Mouse (Mus musculus) heart, adult 9 months (tissue): ENCODE measurements at regions not wholly inside any gene's neighbourhood (a gene's known extent, or its start where the extent isn't known, plus 50 kb on each side); places are given as distances from the start of the nearest gene placed in this dataset.
A peak's percentile ranks its signal among the peaks of the same experiment; 100 is the strongest.

Source experiments
- DNase-seq, 2 experiments: peaks; one replicate each; pipeline ENCODE4 v3.0.0; 2022; ENCODE audit warnings: low spot score in 2 of 2

DNA sequence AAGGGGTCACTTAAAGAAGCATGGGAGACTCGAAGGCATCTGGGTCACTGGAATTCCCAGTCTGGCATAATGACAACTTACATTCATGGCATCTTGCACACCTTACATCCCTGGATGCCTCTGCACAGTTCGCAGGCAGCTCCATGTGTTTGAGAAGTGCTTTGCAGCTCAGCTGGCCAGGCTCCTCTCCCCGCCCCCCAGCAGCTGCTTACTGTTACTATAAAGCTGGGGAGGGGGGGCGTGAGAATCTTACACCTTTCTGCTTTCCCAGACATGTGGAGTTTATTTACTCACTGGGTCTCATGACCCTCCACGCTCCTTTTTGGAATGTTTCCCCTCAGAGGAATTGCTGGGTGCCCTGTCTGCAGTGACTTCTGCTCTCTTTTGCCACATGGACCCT is 299.4 kb downstream of the Gadd45g start:
- DNase-seq: no peak

DNA sequence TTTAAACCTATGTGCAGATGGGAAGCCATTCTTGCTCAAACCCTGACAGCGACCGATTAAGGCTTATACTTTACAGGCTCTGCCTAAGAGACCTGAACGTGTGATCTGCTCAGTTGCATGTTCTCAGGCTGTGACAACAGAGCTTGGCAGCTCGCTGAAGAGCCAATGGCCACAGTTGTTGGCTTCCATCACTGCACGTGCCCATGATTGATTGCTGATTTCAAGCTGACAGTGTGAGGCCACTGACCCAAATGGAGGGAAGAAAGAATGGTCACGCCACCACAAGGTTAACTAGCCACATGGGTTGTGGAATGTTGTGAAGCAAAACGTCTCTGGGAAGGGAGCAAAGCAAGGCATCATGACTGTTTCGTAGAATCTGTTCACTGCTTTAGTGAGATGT is 303.8 kb downstream of the Gadd45g start:
- no peak for DNase-seq

DNA sequence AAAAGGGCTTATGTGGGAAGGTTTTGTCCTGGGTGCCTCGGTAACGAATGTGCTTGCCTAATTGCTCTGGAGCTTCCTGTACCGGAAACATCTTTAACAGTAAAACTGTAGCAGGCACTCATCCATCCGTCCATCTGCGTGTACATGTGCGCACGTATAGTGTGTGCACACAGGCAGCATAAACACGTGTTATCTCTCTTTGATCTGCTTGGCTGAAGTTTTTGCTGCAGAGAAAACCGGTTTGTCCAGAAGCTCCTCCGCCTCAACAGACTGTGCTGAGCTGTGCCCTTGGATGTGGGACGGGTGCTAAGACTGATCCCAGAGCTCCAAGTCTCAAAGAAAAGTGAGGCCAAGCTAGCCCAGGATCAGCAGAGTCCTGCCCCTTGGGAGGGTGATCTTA is 305.3 kb downstream of the Gadd45g start:
- no peak for DNase-seq

DNA sequence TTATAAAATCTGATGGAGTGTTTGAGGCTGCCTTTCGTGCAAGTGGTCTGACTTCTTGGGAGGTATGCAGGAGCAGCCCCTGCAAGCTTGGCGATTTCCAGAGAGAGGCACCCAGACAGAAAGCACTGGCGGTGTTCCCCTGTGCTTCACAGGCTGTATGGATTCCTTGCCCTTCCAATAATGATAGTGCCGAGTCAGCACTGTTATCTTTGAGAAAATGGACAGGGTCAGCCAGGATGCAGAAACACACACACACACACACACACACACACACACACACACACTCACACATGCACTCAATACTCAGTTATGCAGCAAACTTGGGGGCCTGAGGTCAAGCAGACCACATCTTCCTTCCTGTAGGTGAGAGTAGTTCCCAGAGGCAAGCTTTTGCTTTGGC is 305.7 kb downstream of the Gadd45g start:
- DNase-seq: no peak

DNA sequence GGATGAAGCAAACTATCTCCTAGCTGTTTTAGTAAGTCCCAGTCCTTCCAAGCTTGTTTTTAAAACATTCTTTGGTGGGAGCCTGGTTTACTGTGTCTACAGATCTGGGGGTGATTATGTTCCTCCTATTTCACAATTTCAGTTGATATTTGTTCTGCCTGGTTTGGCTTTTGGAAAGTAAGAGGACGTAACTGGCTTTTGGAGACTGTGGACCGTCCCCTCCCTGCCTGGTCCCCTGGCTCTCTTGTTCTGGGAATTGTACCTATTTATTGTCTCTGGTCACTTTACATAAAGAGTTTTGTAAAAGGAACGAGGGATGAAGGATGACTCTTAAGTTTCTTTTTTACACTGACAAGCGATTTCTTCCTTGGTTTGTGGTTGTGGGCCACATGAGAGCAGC is 306.6 kb downstream of the Gadd45g start:
- DNase-seq: no peak

DNA sequence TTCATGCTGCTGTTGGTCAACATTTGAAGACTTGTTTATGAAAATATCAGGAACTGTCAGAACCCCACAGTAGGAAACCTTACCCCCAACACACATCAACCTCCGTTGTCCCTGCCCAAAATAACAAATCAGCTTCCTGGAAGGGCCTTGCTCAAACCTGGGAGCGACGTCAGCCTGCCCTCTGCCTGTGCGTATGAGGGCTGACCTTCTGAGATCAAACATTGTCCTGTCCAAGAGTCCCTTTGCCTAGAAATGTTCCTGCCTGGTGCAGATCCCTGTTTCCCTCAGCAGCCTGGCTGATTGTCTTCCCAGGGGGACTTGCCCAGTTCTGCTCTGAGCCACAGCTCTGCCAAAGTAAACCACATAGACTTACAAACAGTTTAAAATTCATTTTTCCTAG is 307.1 kb downstream of the Gadd45g start:
- peak; percentile 23 to 30 for DNase-seq

DNA sequence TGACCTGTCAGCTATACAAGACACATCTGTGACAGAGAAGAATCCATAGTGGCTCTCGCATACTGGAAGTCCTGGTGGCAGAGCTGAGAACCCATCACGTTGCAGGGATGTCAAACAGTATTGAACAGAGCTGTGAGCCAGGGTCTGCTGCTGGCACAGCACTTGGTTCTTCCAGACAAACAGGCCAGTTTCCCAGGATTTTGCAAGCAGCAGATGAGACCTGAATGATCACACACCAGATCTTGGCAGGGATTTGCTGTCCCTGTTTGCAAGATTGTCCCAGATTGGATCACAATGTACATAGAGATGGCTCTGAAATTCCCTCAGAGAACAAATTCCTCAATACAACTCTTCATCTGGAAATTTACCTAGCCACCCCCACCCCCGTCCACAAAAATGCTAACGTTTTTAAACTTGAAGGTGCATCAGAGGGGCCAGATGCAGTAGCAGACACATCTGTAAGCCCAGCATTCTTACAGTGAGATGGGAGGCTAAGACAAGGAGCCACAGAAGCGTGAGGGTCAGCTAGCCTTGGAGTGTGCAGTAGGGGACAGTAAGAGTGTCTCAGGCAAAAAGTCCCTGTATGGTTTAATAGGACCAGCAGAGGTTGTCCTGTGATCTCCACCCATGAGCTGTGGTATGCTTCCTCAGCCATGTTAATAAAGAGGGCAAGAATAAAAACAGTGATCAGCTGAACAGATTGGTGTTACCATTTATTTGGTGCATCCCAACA is 307.8 kb downstream of the Gadd45g start:
- DNase-seq: no peak

DNA sequence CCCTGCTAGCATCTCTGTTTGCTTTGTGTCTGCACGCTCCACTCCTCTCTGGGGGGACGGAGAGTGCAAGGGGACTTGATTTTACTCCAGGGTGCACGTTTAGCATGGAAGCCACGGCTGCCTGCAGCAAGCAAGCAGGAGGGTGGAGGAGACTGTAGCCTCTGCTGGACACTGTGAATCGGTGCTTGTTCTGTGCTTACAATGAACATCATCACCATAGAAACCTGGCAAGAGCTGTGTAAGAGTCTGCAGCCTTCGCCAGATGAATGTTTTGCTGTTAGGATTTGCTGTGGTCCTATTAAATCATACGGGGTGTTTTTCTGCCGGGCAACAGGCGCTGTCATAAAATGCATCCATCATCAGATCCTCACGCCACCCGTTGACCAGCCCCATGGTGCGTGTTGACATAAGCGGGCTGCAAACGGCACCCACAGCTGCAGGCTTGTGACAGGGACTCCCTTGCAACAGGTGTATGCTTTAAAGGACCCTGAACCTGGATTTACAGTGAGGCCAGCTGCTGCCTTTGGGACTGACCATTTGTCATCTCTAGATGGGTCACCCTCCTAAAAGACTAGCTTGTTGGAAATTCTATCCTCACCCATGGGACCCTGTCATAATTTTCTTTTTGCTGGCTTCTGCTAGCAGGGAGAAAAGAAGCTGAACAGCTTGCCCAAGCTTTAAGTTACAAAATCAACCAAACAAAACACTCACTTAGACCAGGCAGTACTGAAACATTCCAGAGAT is 308.5 kb downstream of the Gadd45g start:
- DNase-seq: no peak

DNA sequence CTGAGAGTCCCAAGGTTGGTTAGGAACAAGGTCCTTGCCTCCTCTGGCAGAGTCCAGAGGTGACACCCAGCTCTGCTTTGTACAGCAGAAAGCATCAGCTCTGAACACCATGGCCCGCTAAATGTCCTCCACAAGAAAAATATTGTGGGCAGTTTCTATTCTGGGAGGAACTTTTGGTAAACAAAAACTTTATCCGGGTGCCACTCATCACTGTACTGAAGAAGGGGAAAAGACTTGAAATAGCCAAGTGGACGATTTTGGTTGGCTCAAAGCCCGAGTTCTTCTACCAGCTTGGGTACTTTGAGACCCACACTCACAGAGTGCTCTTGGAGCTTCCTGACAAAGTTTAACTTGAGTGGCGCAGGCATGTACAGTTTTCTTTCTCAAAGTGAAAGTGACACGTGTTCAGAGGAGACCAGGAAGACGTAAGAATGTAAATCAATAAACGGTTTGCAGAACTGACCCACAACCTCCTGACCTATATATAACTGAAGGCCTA is 309.2 kb downstream of the Gadd45g start:
- DNase-seq: no peak

DNA sequence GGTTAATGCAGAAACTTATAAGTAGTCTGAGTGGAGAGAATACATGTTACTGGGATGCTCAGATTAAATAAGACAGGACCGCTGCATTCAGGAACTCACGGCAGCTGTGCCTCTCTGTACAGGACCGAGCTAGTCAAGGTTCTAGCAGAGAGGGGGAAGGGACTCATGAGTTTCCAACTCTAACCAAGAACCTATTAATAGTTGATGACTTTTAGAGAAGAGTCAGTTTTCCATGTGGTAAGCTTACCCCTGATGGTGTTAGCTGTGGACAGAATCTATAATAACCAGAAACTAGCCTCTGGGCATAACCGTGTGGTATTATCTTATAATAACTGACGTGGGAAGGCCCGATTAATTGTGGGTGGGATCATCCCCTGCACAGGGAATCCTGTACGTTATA is 316.2 kb downstream of the Gadd45g start:
- DNase-seq: no peak

DNA sequence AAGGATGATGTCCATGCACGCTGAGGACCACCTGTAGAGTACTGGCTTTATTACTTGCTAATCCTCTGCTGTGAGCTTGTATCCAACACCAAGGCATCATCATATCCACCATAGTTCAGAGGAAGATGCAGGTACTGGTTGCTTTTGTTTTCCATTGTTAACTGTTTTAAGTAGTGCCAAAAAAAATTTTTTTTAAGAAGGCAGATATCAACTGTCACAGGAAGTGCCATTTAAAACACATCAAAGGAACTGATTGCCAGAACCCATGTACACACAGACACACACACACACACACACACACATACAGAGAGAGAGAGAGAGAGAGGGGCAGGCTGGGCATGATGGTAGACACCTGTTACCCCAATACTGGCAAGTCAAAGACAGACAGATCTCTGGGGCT is 319.1 kb downstream of the Gadd45g start:
- DNase-seq: no peak

DNA sequence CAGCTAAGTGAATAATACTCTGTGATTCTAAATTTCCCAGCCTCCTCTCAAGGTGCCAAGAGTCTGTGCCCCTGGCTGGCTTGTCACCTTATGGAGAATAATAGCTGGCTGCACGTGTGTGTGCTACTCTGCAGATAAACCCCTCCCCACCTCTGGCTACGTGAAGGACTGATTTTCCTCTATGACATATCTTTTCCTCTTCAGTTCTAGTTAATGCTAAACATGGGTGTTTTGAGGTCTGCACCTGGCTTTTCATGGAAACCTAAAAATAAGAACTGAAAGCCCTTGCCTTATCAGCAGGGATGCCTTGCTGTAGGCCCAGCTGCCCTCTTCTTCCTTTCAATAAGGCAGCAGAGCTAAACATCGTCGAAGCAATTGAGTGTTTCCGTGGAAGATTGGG is 321.5 kb downstream of the Gadd45g start:
- DNase-seq: no peak

DNA sequence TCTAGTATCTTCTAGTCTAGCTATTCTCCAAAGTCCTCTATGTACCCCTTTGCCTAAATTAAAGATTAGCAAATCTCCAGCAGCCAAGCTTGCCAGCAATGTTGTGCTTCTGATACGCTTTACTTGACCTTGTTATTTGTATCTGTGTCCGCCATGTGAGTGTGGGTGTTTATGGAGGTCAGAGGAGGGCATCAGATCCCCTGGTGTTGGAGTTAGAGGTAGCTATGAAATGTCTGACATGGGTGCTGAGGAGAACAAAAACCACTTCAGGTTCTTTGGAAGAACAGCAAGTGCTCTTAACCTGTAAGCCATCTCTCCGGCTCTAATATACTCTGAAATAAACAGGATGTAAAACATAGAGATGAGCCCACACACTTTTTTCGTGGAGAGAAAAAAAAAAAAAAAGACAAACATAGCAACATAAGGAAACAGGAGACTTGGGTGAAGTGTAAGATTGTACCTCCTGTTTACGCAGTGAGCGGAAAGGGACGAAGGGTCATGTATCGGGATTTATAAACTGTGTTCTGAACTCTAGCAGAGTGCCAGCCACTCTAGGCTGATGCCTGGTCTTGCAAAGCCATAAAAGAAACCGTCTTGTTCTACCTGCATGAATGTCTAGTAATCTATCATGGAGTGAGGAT is 326.3 kb downstream of the Gadd45g start:
- no peak for DNase-seq

DNA sequence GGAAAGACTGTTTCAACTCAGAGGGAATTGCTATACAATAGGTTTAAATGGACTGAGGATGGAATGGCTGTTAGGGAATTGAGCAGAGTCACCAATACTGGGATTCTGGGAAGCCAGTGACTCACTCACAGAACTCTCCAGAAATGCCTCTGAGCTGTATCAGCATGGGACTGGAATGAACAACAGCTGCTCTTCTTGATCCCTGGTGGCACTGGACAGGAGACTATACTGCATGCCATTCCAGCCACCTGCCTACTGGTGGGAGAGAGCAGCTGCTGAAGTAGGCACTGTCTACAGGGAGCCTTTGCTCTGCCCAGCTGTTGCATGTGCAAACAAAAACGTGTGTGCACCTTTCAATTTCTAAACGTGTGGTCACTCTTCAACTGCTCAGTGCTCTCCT is 329.2 kb downstream of the Gadd45g start:
- DNase-seq: no peak

DNA sequence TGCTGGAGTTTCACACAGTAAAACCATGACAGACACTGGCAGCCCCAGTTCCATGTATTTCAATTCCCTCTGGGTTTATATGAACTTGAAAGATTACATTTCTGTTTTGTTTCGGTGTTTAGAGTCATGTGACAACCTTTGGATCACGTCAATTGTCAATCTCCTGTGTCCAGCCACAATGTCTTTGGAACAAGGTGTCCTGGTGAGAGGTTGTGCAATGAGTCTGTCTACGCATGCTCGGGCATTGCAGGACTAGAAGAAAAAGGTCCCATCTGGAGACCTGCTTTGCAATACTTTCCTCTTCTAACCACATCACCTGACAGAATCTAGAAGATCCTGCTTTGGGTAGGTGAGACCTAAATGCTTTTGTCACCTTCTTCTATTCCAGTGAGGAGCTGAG is 333.5 kb downstream of the Gadd45g start:
- DNase-seq: no peak

DNA sequence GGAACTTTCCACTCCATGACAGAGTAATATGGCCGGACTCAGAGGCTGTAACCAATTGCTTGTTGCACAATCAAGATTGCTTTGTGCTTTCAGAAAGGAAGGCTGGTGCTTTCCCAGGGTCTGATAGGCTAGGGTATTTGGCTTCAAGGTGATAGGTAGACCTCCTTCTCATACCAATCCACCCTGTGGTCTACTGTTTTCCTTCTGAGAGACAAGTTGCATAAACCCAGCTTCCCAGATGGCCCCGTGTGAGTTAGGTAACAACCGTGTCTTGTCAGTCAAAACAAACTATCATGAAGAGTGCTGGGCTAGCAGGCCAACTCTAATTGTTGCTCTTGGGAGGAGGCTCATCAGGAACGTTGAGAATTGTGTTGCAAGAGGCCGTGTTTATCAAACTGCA is 337.2 kb downstream of the Gadd45g start:
- DNase-seq: no peak

DNA sequence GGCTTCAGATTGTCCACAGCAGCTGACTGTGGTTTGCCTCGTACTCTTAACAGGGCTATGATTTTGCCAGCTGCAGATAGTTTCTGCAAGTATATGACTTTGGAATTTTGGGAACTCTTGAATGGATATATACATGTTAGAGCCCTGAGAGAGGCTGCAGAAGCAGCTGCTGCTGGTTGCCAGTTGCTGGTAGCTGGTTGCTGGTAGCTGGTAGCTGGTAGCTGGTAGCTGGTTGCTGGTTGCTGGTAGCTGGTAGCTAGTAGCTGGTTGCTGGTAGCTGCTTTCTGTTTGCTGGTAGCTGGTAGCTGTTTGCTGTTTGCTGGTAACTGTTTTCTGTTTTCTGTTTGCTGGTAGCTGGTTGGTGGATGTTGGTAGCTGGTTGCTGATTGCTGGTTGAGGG is 339.1 kb downstream of the Gadd45g start:
- no peak for DNase-seq

DNA sequence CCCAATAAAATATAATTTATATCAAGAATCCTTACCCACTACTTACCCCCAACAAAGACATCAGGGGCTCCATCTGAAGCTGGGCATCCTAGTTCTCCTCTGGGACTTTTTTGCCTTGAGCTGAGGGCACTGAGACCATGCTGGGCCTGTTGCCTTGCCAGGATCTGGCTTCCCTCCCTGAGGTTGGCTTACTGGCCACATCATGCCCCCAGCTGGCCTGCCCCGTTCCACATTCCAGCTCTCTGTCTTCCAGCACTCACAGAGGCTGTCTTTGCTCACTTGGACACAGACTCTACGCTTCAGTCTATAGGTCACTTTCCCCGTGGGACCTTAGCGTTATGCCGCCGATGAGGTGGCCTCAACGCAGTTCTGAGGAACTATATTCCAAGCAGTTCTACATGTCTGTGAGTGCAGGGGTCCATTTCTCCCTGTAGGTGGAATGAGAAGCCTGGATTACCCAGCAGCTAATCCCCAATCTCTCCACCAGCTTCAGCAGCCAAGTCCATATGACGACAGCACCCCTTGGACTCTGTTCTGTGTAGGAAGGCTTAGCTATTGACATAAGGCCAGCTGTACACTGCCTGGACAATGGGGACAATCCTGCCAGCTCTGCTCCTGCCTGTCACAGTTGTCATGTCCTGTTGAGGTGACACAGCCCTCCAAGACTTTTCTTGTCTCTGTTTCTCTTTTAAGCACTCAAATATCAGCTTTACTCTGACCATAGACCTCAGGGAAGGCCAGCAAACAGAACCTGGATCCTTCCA is 341.5 kb downstream of the Gadd45g start:
- peak; percentile 4 to 7 for DNase-seq

DNA sequence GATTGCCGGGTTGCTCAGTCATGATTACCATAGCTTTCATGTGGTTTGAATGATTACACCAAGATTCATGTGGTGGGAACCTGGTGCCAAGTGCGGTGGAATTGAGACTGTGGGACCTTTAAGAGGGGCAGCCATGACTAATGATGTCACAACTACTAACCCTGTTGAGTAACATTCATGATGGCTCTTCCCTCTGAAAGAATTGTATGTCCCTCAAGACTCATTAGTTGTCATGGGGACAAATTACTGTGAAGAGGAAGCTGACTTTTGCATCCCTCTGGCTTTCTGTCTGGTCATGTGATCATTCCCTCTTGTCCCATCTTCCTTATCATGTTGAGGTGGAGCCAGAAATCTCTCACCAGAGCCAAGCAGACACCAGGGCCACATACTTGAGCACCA is 342.1 kb downstream of the Gadd45g start:
- peak; percentile 23 to 41 for DNase-seq

DNA sequence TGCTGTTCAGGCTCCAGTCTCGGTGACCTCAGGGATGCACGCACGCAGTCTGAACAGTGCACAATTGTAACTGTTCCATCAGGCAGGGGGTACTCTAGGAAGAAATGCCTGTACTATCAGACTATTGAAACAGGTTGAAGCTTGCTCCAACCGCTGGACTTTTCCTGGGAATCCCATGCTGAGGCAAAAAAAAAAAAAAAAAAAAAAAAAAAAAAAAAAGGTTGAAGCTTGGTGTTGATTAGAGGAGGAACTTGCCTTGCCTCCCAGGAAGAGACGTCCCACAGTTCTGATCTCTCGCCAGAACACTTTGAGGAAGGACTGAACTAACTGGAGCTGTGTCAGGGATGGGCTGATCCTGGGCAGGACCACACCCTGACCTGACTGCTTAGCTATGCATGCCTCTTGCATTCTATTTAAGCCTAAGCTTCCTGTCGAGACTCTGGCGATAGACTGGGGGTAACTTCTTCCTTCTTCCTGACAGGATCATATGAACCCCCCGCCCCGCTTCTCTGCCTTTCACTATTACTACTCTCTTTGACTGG is 341.6 kb downstream of the Diras2 start:
- DNase-seq: no peak

DNA sequence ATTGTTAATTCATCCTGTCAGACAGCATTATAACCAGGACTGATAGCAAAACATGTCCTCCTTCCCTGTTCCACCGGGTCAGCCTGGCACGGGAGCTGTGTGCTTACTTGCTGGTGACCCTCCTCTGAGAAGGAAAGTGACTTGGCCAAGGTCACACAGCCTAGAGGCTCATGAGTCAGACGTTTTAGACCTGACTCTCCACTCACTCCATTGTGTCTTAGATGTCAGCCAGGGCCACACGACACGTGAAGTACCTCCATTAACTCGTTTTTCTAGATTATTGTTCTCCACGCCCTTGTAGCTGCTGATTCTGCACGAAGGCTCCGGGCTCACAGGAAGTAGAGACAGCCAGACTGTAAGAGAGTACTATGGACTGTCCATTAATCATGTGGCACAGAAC is 340.8 kb downstream of the Diras2 start:
- DNase-seq: no peak
